Mouse (Mus musculus) right cerebral cortex, postnatal 10 days (tissue): ENCODE results near the gene Zrsr1.

Experiments used
- DNase-seq, 2 experiments: peaks; one replicate each; pipeline ENCODE4 v3.0.0; 2021; ENCODE audit warnings: low spot score in 2 of 2

Gene Zrsr1

GRCm38 (mm10) chr11:22971835-22972709 is at the start of gene Zrsr1:
TSS of gene Zrsr1 (plus strand) at chr11:22972005.
- DNase-seq: peak; percentile 77 to 87

DNA sequence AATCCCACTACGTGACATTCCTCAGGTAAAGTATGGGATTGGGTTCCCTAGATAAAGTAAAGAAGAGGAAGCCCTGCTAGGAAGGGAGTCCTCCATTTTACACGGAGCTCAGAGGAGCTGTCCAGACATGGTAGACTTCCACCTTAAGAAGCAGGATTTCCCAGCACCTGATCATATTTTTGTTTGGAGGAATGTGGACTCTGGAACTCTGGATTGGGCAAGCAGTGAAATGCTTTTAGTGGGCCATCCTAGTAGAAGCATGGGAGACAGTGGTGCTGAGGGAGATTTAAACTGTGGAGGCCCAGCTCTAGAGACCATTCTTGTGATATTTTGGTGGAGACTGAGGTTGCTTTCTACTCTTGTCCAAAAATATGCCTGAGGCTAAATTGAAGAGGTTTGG is 49.3 kb upstream of the Zrsr1 start:
- DNase-seq: no peak

- no peak for DNase-seq
Observed at GRCm38 (mm10) chr11:22923606-22924005, 48.2 kb upstream of the Zrsr1 start.

GRCm38 (mm10) chr11:22928586-22929169 is 43.1 kb upstream of the Zrsr1 start:
- DNase-seq: no peak

- no peak for DNase-seq
Observed at GRCm38 (mm10) chr11:22930129-22930528, 41.7 kb upstream of the Zrsr1 start.

GRCm38 (mm10) chr11:22931320-22931905 is 40.4 kb upstream of the Zrsr1 start:
- no peak for DNase-seq

- DNase-seq: no peak
Observed at GRCm38 (mm10) chr11:22932167-22932566, 39.6 kb upstream of the Zrsr1 start.

- DNase-seq: peak; percentile 43 to 54
Observed at GRCm38 (mm10) chr11:22936446-22937125, 35.2 kb upstream of the Zrsr1 start.

DNA sequence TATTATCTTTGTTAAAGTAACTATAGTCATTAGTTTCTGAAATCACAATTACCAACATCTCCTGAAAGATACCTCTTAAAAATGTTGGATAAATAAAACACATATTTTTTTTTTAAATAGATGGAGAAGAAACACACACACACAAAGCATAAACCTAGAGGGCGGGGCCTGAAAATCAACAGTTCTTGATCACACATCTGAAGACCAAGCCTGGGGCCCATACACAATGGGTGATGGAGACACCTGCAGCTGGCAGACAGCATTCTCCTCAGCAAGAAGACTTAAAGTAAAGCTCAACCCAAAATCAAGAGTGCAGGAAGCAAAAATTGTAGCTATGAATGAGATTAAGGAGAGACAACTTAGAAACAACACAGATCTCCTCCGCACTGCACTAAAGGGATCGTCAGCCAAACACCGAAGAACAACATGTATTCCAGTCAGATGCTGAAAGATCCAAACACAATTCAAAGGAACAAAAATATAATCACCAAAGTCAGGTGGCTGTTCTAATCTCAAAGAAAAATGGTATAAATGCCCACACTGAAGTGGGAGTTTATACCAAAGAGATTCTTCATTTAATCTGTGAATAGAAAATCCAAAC is 34.0 kb upstream of the Zrsr1 start:
- DNase-seq: no peak

GRCm38 (mm10) chr11:22938983-22939382 is 32.8 kb upstream of the Zrsr1 start:
- DNase-seq: no peak

DNA sequence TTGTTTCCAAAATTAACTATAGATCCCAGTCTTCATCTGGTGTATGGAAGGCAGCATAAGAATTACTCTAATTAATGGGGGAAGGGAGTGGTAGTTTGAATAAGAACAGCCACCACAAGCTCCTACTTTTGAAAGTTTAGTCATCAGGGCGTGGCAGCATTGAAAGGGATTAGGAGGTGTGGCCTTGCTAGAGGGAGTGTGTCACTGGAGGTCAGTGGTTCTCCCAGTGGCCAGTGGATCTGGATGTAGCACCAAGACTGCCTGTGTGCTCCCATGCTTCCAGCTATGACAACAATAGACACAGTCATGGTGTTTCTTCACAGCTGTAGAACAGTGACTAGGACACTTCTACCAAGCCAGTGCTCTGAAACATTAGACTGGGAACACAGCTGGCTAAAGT is 22.7 kb upstream of the Zrsr1 start:
- no peak for DNase-seq

DNA sequence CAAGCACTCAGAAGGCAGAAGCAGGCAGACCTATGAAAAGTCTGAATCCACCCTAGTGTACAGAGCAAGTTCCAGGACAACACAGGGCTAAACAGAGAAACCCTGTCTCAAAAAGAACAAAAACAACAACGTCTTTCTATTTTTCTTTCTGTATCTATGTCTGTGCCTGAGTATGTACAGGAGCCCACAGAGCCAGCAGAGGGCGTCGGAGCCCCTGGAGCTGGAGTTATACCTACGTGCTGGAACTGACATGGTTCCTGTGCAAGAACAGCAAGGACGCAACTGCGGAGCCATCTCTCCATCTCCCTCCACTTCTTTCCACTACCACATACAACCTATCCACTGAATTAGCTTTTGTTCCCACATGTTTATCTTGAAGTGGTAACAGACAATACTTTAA is 21.7 kb upstream of the Zrsr1 start:
- DNase-seq: no peak

DNA sequence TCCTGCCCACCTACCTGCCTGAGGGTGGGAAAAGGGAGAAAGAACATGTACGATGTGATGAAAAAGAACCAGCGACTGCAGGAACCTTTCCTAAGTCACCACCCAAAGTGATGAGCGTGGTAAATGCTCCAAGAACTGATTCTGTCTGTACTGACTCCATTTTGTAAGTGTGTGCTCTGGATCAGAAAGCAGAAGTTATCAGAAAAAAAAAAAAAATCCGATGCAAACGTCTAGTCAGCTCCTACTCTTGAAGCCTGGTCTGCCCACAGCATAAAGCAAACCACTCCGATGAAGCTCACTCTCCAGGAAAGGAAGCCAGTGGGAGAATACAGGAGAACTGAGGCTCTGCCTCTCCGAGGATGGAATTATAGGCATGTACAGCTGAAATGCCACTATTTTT is 19.1 kb upstream of the Zrsr1 start:
- DNase-seq: no peak

DNA sequence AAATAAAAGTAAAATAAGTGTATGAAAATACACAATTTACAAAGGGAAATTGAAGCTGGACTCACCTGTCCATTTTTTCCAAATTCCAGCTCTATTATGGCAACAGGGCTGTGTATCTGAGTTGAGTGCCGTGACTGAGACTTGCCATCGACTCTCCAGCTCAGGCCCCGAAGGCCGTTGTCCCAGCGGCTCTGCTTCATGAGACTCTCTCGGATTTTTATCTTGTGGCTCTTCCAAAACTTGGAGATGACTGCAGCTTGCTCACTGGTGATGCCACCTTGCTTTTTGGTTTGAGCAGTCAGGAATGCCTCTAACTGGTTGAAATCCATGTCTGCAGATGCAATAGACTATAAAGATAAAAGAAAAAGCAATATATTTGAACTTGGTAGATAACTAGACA is 15.5 kb upstream of the Zrsr1 start:
- no peak for DNase-seq

GRCm38 (mm10) chr11:22956830-22957229 is 15.0 kb upstream of the Zrsr1 start:
- peak in 1 of 2 experiments; percentile 62 for DNase-seq

GRCm38 (mm10) chr11:22957791-22958374 is 13.9 kb upstream of the Zrsr1 start:
- no peak for DNase-seq

- no peak for DNase-seq
Observed at GRCm38 (mm10) chr11:22962101-22962500, 9.7 kb upstream of the Zrsr1 start.

GRCm38 (mm10) chr11:22964401-22964800 is 7.4 kb upstream of the Zrsr1 start:
- DNase-seq: no peak

- no peak for DNase-seq
Observed at GRCm38 (mm10) chr11:22965503-22965902, 6.3 kb upstream of the Zrsr1 start.

- no peak for DNase-seq
Observed at GRCm38 (mm10) chr11:22969486-22969885, 2.3 kb upstream of the Zrsr1 start.

GRCm38 (mm10) chr11:22970546-22970945 is 1.3 kb upstream of the Zrsr1 start:
- DNase-seq: no peak
